Mouse (Mus musculus) cerebellum, postnatal 10 days (tissue): ENCODE measurements around the gene Ikzf4.

Experiments used
- DNase-seq, 2 experiments: peaks; one replicate each; pipeline ENCODE4 v3.0.0; 2021; ENCODE audit warnings: mixed read lengths in 2 of 2

Gene Ikzf4

GRCm38 (mm10) chr10:128606483-128606882 lies 39.3 kb downstream of the Ikzf4 start:
- no peak for DNase-seq

DNA sequence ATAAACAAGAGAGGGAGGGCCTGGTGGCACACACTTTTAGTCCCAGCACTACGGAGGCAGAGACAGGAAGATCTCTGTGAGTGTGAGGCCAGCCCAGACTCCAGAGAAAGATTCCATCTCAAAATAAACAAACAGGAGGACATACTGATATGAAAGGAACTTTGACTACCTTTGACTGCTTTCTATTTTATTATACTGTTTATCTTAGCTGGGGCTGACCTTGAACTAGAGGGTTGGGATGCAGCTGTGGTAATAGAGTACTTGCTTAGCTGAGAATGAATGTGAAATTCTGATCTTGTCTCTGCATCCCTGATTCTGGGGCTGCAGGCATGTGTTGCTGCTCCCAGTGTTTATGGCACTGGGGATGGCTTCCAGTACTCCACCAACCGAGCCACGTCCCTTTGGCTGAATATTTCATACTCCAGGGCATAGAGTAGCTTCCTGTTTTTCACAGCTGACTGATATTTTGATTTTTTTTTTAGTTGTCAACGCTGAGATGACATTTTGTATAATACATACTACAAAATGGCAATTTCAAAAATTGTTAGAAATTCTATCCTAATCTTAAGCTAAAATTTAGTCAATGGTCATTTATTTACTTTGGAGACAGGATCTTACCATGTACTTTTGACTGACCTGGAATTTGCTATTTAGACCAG lies 43.2 kb downstream of the Ikzf4 start:
- no peak for DNase-seq

GRCm38 (mm10) chr10:128601499-128601898 lies 44.3 kb downstream of the Ikzf4 start:
- DNase-seq, result no peak

DNA sequence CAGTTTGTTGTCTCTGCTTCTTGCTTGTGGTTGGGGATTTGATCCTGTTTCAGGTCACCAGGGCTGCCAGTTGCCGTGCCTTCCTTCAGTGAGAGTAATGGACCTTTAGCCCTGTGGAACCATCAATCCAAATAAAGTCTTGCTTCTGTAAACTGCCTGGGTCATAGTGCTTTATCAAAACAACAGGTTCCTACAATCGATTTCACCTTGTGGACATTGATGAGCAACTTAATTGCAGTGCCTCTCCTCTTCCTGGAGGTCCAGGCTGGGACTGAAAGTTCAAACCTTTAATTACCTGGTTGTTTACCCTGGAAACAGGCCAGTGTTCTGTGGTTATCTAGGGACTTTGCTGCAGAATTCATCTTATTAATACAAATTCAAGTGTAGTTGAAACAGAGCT lies 47.3 kb downstream of the Ikzf4 start:
- DNase-seq, result no peak

GRCm38 (mm10) chr10:128592797-128593196 lies 53.0 kb downstream of the Ikzf4 start:
- no peak for DNase-seq

- DNase-seq, result no peak
These were observed 54.4 kb downstream of the Ikzf4 start for GRCm38 (mm10) chr10:128591436-128591835.

DNA sequence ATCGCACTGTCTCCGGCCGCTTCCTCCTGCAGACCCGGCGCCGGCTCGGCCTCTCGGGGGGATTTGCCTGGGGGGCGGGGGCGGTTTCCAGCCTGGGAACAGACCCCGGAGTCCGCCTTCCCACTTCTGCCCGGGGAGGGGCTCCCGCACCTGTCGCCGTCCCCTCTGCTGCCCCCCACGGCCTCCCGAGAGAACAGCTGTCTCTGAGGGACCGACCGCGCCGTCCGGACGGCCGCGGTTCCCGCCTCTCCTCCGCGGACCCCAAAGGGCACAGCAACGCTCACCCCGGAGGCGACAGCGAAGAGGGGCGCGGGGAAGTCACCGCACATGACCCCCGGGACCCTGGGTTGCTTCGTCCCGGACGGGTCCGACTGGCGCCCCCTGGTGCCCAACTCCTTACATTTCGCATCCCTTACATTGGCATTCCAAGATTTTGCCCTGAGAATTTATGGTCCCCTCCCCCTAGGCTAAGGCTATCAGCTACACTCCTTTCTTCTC lies 55.5 kb downstream of the Ikzf4 start:
- peak; percentile 89 to 91 for DNase-seq

- peak; percentile 47 to 52 for DNase-seq
These were observed 56.2 kb downstream of the Ikzf4 start, which contains the start of gene Erbb3 for GRCm38 (mm10) chr10:128589464-128590192. Gene Erbb3 (minus strand): TSS chr10:128589652.

- DNase-seq, result no peak
These were observed 56.9 kb downstream of the Ikzf4 start for GRCm38 (mm10) chr10:128588775-128589463.

DNA sequence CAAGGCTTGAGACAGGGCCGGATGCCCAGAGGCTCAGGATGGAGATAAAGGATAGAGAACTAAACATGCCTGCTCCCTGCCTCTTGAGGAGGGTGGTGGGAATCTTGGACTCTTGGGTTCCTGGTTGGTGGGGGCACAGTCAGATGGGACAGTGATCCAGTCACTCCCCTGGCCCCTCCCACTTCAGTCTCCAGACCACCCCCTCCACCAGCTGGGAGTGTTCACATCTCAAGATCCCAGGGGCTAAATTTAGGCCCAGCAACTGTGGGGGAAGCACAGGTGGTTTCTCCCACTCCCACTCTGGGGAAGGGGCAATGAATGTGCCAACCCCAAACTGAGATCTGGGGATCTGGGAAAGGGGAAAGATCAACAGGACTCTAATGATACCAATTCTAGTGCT lies 57.7 kb downstream of the Ikzf4 start:
- no peak for DNase-seq

GRCm38 (mm10) chr10:128587697-128588096 lies 58.1 kb downstream of the Ikzf4 start:
- no peak for DNase-seq

DNA sequence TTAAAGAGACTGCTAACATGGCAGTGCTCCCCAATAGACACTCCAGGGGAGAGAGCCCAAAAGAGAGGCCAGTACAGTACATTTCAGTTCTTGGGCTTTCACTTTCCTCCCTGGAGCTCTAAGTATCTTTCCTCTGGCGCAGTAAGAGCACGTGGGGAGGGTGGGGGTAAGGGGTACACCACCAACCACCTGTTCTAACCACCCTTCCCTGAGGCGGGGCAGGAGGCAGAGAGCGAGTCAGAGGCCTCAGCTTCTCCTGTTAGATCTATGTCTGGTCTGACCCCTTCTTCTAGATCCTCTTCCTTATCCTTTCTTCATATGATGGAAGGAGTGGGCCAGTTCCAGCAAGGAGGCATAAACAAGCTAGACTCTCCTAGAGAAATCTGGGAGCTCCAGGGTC lies 58.7 kb downstream of the Ikzf4 start:
- no peak for DNase-seq

DNA sequence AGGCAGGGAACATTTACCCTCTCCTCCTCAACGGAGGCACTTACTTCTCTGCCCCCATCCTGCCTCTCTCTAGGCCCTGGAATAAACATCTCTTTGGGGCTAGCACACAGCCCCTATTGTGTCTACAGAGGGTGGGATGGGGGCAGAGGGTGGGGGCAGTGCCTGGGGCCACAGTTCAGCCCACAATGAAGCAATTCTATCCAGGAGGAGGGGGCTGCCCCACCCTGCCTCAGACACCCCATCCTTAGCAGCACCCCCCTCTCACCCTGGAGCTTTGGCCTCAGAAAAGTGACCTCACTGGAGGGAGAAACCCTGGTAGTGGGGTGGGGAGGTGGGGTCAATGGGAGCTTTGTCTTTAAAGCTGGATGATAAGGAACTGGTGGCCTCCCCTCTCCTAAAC lies 59.2 kb downstream of the Ikzf4 start:
- DNase-seq, result no peak

GRCm38 (mm10) chr10:128584386-128584785 lies 61.4 kb downstream of the Ikzf4 start:
- DNase-seq, result no peak

DNA sequence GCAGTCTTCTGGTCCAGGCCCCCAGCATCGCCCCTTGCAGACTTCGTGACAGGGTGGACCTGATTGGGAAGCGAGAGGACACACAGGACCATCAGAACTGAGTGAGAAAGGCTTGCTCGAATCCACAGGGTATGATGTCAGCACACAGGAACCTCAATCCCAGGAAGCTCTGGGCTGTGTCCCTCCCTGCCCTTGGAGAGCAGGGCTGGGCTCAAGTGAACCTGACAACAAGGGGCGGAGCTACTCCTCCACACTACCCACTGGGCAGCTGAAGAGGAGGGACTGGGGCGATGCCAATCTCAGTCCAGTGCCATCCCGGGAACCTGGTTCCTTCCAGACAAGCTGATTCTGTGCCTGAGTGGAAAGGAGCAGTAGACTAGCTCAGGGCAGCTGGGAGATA lies 62.1 kb downstream of the Ikzf4 start:
- peak; percentile 56 to 57 for DNase-seq
